Mouse (Mus musculus) urinary bladder, postnatal 10 days (tissue): ENCODE results near the gene Gm5916.

Source experiments
- DNase-seq: peaks from one replicate; pipeline ENCODE4 v3.0.0; 2022; ENCODE audit warnings: low spot score

Gene Gm5916

DNA sequence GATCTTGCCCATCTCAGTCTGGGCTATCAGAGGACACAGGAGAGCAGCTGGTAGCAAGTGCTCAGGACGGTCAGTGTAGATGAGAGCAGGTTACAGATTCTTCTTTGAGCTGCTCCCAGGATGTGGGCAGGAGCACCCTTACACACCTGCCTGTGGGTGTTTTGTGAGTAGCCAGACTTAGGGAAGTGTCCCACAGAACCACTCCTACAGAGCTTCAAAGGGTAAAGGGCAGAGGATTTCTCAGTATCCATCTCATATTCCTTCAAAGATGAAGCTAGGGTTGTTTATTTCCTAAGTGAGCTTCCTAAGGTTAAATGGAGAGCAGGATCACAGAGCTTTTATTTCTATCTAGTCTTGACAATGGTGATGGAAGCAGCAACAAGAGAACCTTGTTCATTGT is at the start of gene Gm5916:
Gene Gm5916 (minus strand): TSS at position 101 of the 400 bp plus-strand sequence.
- DNase-seq: no peak
